Mouse (Mus musculus) stomach, postnatal 0 days (tissue): Measurements from ENCODE around the gene Supt3.

Experiments
- CTCF ChIP-seq: IDR thresholded peaks from 2 replicates; pipeline ENCODE4 v1.5.1; 2016; ENCODE audit warnings: antibody characterized with exemption, low read depth, mild to moderate bottlenecking, moderate library complexity
- EP300 ChIP-seq: optimal IDR thresholded peaks from 2 replicates; pipeline ENCODE3; 2016; ENCODE audit warnings: antibody characterized with exemption

DNA sequence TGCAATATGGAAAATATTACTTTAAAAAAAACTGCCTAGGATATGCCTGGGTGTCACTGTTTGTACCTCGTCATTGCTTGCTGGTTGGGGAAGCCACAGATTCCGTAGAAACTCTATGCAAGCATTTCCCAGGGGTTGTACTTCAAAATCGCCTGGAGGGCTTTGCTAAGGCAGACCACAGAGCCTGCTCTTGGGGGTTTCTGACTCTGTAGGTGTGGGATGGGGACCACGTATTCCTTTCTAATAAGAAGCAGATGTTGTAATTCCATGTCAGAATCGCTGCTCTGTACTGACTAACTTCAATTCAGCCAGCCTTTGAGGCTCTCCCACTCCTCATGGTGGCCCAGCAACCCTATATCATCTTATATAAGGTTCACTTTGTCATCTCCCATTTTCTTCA lies 8.4 kb upstream of the Supt3 start:
- no peak for TF ChIP-seq CTCF
- TF ChIP-seq EP300: no peak
